Mouse (Mus musculus) thymus, postnatal 0 days (tissue): ENCODE measurements around the gene Lin37. TPM values are rescaled to one million over a fixed set of nuclear protein-coding genes. Genes with fewer than 3 reads are reported as not detected.

Source experiments
- DNase-seq: peaks from one replicate; pipeline ENCODE4 v3.0.0-alpha.2; 2015; ENCODE audit warnings: low spot score
- microRNA-seq: library from miRNA; unstranded; fragments of <30 nt; microRNA quantifications from one replicate; pipeline ENCODE4, GENCODE M21; 2016; ENCODE audit warnings: borderline number of aligned reads
- polyA plus RNA-seq: library from polyadenylated mRNA; unstranded; fragments of >200 nt; fragmentation: Nextera tagmentation; extraction: Ambion mirVana; gene quantifications from 2 replicates; pipeline ENCODE4 v1.2.1, GENCODE M21; 2015

Gene Lin37
- polyA plus RNA-seq, 1 experiment from 2014 or later, result 91.1 TPM

- no peak for DNase-seq
Observed at GRCm38 (mm10) chr7:30518325-30518724, 41.3 kb downstream of the Lin37 start.

- no peak for DNase-seq
Observed at GRCm38 (mm10) chr7:30515003-30515760, 44.5 kb downstream of the Lin37 start.

DNA sequence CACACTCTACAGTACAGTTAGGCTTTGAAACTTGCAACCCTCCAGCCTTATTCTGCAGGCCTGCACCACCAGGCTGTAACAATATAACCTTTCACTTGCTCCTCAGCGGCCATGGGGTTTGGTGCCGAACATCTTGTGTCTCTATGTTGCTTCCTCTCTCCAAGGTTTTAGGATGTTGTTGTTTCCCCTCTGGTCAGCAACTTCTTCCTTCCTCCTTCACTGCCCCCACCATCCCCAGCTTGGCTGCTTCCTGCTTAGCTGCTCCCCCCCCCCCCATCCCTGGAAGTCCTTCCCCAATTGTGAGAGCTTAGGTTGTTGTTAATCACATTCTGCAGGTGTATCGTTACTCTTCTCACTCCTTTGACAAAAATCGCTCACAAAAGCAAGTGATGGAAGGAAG, 51.6 kb downstream of the Lin37 start:
- DNase-seq, result no peak

Small RNAs within 50 kb of the gene (microRNA-seq; reads per million reads assigned to microRNA genes)
- gene Gm38670 (3.3 reads per million), gene Mir3569 (1.2 reads per million)

Other genes with a start within 250 kb of the Lin37 start
- gene Syne4, start 245.0 kb downstream of the Lin37 start, polyA plus RNA-seq, result 7.6 and 9.5 TPM in 2 replicates
- 0.68 and 2.0 TPM in 2 replicates for gene E130208F15Rik, start 238.1 kb downstream of the Lin37 start, polyA plus RNA-seq
- 19.0 and 22.7 TPM in 2 replicates for gene Sdhaf1, start 235.9 kb downstream of the Lin37 start, polyA plus RNA-seq
- 0.14 and 0.18 TPM in 2 replicates for gene Lrfn3, start 197.1 kb downstream of the Lin37 start, polyA plus RNA-seq
- gene Tyrobp, start 146.1 kb downstream of the Lin37 start, polyA plus RNA-seq, result 112 and 116 TPM in 2 replicates
- gene Hcst, start 140.0 kb downstream of the Lin37 start, polyA plus RNA-seq, result 110 and 139 TPM in 2 replicates
- gene Nfkbid, start 138.1 kb downstream of the Lin37 start, polyA plus RNA-seq, result 20.2 and 20.3 TPM in 2 replicates
- gene Aplp1, start 114.3 kb downstream of the Lin37 start, polyA plus RNA-seq, result 1.3 and 2.8 TPM in 2 replicates
- gene Kirrel2, start 102.1 kb downstream of the Lin37 start, polyA plus RNA-seq, result 0.10 and 0.17 TPM in 2 replicates
- gene Nphs1, start 101.5 kb downstream of the Lin37 start, polyA plus RNA-seq, result 0.29 and 0.46 TPM in 2 replicates
- gene Prodh2, start 66.2 kb downstream of the Lin37 start, polyA plus RNA-seq, result not detected in 2 replicates
- gene Arhgap33, start 24.8 kb downstream of the Lin37 start, polyA plus RNA-seq, result 3.6 and 4.6 TPM in 2 replicates
- 6.9 and 7.5 TPM in 2 replicates for gene Hspb6, start 7.7 kb downstream of the Lin37 start, polyA plus RNA-seq
- 3.6 and 5.2 TPM in 2 replicates for gene Proser3, start 7.5 kb downstream of the Lin37 start, polyA plus RNA-seq
- gene U2af1l4, start 3.5 kb upstream of the Lin37 start, polyA plus RNA-seq, result 101 and 112 TPM in 2 replicates
- gene Gm49396, start 3.5 kb upstream of the Lin37 start, polyA plus RNA-seq, result 8.4 and 9.8 TPM in 2 replicates
- gene Psenen, start 3.8 kb upstream of the Lin37 start, polyA plus RNA-seq, result 203 and 204 TPM in 2 replicates
- 4.0 and 7.8 TPM in 2 replicates for gene Igflr1, start 5.6 kb upstream of the Lin37 start, polyA plus RNA-seq
- 7.2 and 9.3 TPM in 2 replicates for gene Kmt2b, start 28.9 kb upstream of the Lin37 start, polyA plus RNA-seq
- 0.31 and 0.32 TPM in 2 replicates for gene Zbtb32, start 39.1 kb upstream of the Lin37 start, polyA plus RNA-seq
- 0.75 and 0.90 TPM in 2 replicates for gene Upk1a, start 53.0 kb upstream of the Lin37 start, polyA plus RNA-seq
- gene Cox6b1, start 66.3 kb upstream of the Lin37 start, polyA plus RNA-seq, result 989 and 1,078 TPM in 2 replicates
- not detected in 2 replicates for gene Etv2, start 76.0 kb upstream of the Lin37 start, polyA plus RNA-seq
- 151 and 153 TPM in 2 replicates for gene Rbm42, start 90.5 kb upstream of the Lin37 start, polyA plus RNA-seq
- gene Haus5, start 105.2 kb upstream of the Lin37 start, polyA plus RNA-seq, result 50.2 and 51.0 TPM in 2 replicates
- gene Pmis2, start 111.8 kb upstream of the Lin37 start, polyA plus RNA-seq, result not detected in 2 replicates
- 0.81 and 1.2 TPM in 2 replicates for gene 2200002J24Rik, start 139.1 kb upstream of the Lin37 start, polyA plus RNA-seq
- gene Atp4a, start 152.4 kb upstream of the Lin37 start, polyA plus RNA-seq, result 1.4 and 1.5 TPM in 2 replicates
- gene Tmem147, start 169.7 kb upstream of the Lin37 start, polyA plus RNA-seq, result 173 and 184 TPM in 2 replicates
- gene Gapdhs, start 183.8 kb upstream of the Lin37 start, polyA plus RNA-seq, result 0.43 TPM in 1 of 2 replicates, not detected in the other
- 2.0 and 4.1 TPM in 2 replicates for gene Sbsn, start 191.6 kb upstream of the Lin37 start, polyA plus RNA-seq
- 10.7 and 12.7 TPM in 2 replicates for gene Dmkn, start 203.9 kb upstream of the Lin37 start, polyA plus RNA-seq
- gene Krtdap, start 228.1 kb upstream of the Lin37 start, polyA plus RNA-seq, result 36.0 and 39.0 TPM in 2 replicates